Mouse (Mus musculus): ENCODE data around the gene Tmed1. TPM values are rescaled to one million over a fixed set of nuclear protein-coding genes. Genes with fewer than 3 reads are reported as not detected.
A peak's percentile ranks its signal among the peaks of the same experiment; 100 is the strongest.
"Not testable (repeated sequence)": the region's sequence is repeated elsewhere in the genome, so short reads cannot be mapped to it uniquely, and the experiment has no call there.

Gene Tmed1
- polyA plus RNA-seq, 1 experiment from 2014 or later, result 85.8 TPM

DNA sequence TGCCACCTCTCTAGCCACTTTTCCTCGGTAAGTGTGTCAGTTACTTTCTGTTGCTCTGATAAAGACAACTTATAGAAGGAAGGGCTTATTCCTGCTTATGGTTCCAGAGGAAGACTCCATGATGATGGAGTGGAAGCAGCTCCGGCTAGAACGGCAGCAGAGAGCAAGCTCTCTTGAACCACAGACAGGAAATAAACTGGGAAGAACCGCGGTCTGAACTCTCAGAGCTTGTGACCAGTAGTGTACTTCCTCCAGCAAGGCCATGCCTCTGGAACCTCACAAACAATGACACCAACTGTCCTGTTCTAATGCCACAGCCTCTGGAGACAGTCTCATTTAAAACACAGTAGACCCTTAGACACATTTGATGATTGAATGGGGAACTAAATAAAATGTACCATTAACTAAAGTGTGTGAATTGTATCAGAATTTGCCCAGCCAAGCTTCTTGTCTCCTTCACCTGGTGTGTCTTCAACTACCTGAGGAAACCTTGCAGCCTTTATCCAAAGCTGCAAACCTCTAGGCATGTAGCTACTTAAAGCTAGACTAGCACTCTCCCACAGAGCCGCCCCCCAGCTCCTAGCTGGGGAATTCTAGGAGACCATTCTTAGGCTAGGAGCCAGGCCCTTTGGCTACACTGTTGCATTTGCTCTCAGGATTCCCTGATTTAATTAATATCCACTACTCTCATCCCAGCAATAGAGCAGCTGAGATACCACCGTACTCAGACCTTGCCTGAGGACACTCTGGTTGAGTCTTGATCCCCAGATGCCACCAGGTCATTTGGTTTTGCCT lies 15.3 kb upstream of the Tmed1 start:
- Histone ChIP-seq H3K27ac (0 out of 2 replicates have a peak overlapping the region, but pooled peaks have one; percentile 11), H3K36me3 (no peaks in the 10 kb centered on the region), H3K4me1 (no peaks in the 10 kb centered on the region), H3K9ac (no peak overlapping the region), H3K9me3 (no peaks in the 10 kb centered on the region), H3K4me3 (replicated peaks) (no peak overlapping the region), H3K4me2 (no peak overlapping the region), H3K27me3 (replicated peaks) (no peaks in the 10 kb centered on the region)
- ATAC-seq (ENCODE audit: insufficient read depth, low FRiP score, low read depth), result no peak
- WGBS, result 80% methylated on average over 7 of the region's 7 CpGs

DNA sequence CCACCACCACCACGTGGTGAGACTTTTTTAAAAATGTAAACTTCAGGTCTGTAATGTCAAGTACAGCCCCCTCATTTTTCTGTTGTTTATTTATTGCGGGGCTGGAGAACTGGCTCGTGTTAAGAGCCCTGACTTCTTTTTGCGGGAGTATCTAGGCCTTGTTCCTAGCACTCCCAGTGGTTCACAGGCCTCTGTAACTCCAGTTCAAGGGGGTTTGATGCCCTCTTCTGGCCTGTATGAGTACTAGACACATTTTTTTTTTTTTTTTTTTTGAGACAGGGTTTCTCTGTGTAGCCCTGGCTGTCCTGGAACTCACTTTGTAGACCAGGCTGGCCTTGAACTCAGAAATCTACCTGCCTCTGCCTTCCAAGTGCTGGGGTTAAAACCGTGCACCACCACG lies 8.6 kb upstream of the Tmed1 start:
- H3K27ac ChIP-seq; H3K9me3 ChIP-seq; ATAC-seq (ENCODE audit: insufficient read depth, low FRiP score, low read depth); H3K27me3 ChIP-seq (replicated peaks); H3K4me3 ChIP-seq (replicated peaks); H3K4me2 ChIP-seq; H3K9ac ChIP-seq; H3K36me3 ChIP-seq; H3K4me1 ChIP-seq: not testable (repeated sequence)
- 78% methylated on average over 6 of the region's 6 CpGs for WGBS

- Histone ChIP-seq H3K4me1 (peaks cover 4% of the 10 kb centered on the region; the same call in 1 of the 2 replicates), H3K9ac (no peak overlapping the region), H3K36me3 (no peaks in the 10 kb centered on the region), H3K27ac (no peak overlapping the region), H3K9me3 (no peaks in the 10 kb centered on the region), H3K4me2 (no peak overlapping the region), H3K27me3 (replicated peaks) (no peaks in the 10 kb centered on the region), H3K4me3 (replicated peaks) (no peak overlapping the region)
- 69% methylated on average over 6 of the region's 6 CpGs for WGBS
- no peak for ATAC-seq (ENCODE audit: insufficient read depth, low FRiP score, low read depth)
Observed at GRCm38 (mm10) chr9:21517947-21518495, 8.0 kb upstream of the Tmed1 start.

GRCm38 (mm10) chr9:21513466-21513865 lies 3.4 kb upstream of the Tmed1 start:
- Histone ChIP-seq H3K36me3 (no peaks in the 10 kb centered on the region), H3K27ac (no peak overlapping the region), H3K27me3 (replicated peaks) (no peaks in the 10 kb centered on the region), H3K4me3 (replicated peaks) (no peak overlapping the region), H3K4me2 (no peak overlapping the region), H3K9me3 (no peaks in the 10 kb centered on the region), H3K9ac (no peak overlapping the region), H3K4me1 (peaks cover 15% of the 10 kb centered on the region)
- WGBS, result 96% methylated on average over 4 of the region's 4 CpGs
- no peak for ATAC-seq (ENCODE audit: insufficient read depth, low FRiP score, low read depth)

DNA sequence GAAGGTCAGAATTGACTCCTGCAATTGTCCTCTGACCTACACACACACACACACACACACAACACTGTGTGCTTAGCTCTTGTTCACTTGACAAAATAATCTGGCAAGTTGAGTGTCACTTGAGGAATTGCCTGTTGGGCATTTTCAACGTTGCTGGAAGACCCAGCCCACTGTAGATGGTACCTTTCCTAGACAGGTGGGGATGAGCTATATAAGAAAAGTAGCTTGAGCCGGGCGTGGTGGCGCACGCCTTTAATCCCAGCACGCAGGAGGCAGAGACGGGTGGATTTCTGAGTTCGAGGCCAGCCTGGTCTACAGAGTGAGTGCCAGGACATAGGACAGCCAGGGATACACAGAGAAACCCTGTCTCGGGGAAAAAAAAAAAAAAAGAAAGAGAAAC lies 1.0 kb upstream of the Tmed1 start:
- no peak for ATAC-seq (ENCODE audit: insufficient read depth, low FRiP score, low read depth)
- Histone ChIP-seq H3K27ac (peak overlapping the region; percentile 97), H3K4me3 (replicated peaks) (peak overlapping the region; percentile 90), H3K4me1 (peaks cover 11% of the 10 kb centered on the region), H3K9me3 (no peaks in the 10 kb centered on the region), H3K36me3 (peaks cover 22% of the 10 kb centered on the region), H3K4me2 (peak overlapping the region; percentile 74), H3K27me3 (replicated peaks) (no peaks in the 10 kb centered on the region), H3K9ac (no peak overlapping the region)
- WGBS, result 78% methylated on average over 9 of the region's 9 CpGs

DNA sequence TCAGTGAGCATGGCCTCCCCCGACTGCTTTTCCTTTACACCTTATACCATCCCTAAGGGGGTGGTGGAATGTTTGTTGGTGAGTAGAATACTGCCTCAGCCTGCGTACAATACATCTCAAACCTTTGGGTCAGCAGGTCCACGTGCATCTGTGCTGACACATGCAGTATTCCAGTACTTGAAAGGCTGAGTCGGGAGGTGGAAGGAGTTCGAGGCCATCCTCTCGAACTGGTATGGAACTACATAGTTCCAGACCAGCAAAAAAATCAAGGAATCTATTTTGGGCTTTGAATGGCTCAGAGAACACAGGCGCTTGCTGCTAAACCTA lies 600 bp upstream of the Tmed1 start:
- peaks cover 26% of the 10 kb centered on the region for H3K36me3 ChIP-seq
- H3K9me3 ChIP-seq, result no peaks in the 10 kb centered on the region
- WGBS, result 2% methylated on average over 7 of the region's 7 CpGs
- H3K4me3 ChIP-seq (replicated peaks), result peak overlapping the region; percentile 90
- H3K9ac ChIP-seq, result peak overlapping the region; percentile 37; the same call in 1 of the 2 replicates
- ATAC-seq (ENCODE audit: insufficient read depth, low FRiP score, low read depth), result no peak
- peak overlapping the region; percentile 97 for H3K27ac ChIP-seq
- H3K4me2 ChIP-seq, result peak overlapping the region; percentile 74
- H3K4me1 ChIP-seq, result peaks cover 11% of the 10 kb centered on the region
- H3K27me3 ChIP-seq (replicated peaks), result no peaks in the 10 kb centered on the region

GRCm38 (mm10) chr9:21508871-21509404 lies 1.1 kb downstream of the Tmed1 start:
- Histone ChIP-seq H3K4me1 (peaks cover 11% of the 10 kb centered on the region), H3K4me2 (peak overlapping the region; percentile 74), H3K4me3 (replicated peaks) (peak overlapping the region; percentile 90), H3K36me3 (peaks cover 39% of the 10 kb centered on the region), H3K9ac (0 out of 2 replicates have a peak overlapping the region, but pooled peaks have one; percentile 69), H3K27me3 (replicated peaks) (no peaks in the 10 kb centered on the region), H3K27ac (no peak overlapping the region), H3K9me3 (no peaks in the 10 kb centered on the region)
- WGBS, result 79% methylated on average over 7 of the region's 7 CpGs
- no peak for ATAC-seq (ENCODE audit: insufficient read depth, low FRiP score, low read depth)

DNA sequence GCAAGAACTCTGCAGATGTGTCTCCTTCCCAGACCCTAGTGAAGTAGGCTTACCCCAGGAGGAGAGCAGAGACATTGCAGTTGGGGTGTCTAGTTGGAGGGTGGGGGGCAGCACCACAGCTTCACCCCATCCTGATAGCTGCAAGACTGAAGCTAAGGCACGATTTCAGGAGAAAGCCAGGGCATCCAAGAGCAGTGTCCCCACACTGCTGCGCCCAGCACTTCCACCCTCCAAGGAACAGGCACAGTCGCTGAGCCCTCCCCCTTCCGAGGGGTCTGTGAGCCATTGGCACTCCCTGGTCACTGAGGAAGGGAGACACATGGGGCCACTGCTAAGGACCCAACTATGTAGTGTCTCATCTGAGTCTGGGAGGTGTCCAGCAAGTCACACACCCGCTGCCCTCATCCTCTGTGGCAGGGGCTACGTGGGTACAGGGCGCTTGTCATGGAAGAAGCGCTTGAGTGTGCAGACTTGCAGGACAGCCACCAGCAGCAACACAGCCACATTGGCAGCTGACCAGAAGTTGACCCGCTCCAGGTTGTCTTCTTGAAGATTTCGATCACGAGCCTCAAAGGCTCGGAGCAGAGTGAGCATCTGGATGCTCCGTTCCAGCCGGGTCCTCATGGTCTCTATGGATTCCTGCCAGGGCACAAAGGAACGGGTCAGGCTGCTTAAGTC lies 2.2 kb downstream of the Tmed1 start:
- WGBS, result 90% methylated on average over 15 of the region's 15 CpGs
- Histone ChIP-seq H3K36me3 (peaks cover 39% of the 10 kb centered on the region), H3K9ac (no peak overlapping the region), H3K4me3 (replicated peaks) (no peak overlapping the region), H3K9me3 (no peaks in the 10 kb centered on the region), H3K4me1 (peaks cover 11% of the 10 kb centered on the region), H3K4me2 (no peak overlapping the region), H3K27me3 (replicated peaks) (no peaks in the 10 kb centered on the region), H3K27ac (no peak overlapping the region)
- no peak for ATAC-seq (ENCODE audit: insufficient read depth, low FRiP score, low read depth)

DNA sequence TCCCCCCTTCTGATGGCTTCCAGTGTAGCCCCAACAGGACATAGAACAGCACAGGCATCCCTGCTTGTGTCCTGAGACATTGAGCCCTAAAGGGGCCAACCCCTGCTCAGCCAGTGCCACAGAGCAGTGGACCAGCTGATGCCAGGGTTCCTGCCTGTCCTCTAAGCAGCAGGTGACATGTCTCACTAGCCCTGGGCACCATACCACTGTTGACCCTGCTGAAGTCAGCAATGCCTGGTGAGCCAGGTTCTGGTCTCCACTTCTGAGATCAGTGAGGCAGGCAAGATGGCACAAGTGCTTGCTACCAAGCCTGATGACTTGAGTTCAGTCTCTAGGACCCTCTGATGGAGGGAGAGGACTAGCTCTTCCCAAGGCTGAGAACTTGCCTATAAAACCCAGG lies 4.3 kb downstream of the Tmed1 start:
- Histone ChIP-seq H3K4me1 (peaks cover 8% of the 10 kb centered on the region), H3K9me3 (no peaks in the 10 kb centered on the region), H3K27me3 (replicated peaks) (no peaks in the 10 kb centered on the region), H3K4me3 (replicated peaks) (no peak overlapping the region), H3K4me2 (no peak overlapping the region), H3K27ac (no peak overlapping the region), H3K9ac (no peak overlapping the region), H3K36me3 (peaks cover 41% of the 10 kb centered on the region)
- no peak for ATAC-seq (ENCODE audit: insufficient read depth, low FRiP score, low read depth)

DNA sequence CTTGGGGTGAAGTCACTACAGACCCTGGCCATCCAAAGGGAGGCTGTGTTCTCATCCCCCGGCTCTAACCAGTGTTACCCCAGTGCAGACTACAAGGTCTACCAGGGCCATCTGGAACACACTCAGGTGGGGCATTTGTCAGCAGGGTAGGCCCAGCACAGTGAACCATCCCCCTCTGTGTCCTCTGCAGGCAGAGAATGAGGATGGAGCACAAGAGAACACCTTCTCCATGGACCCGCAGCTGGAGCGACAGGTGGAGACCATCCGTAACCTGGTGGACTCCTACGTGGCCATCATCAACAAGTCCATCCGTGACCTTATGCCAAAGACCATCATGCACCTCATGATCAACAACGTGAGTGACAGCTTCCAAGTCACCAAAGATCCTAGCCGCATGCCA lies 6.7 kb downstream of the Tmed1 start:
- 91% methylated on average over 8 of the region's 8 CpGs for WGBS
- no peak overlapping the region for H3K27ac ChIP-seq
- H3K9ac ChIP-seq, result no peak overlapping the region
- H3K4me3 ChIP-seq (replicated peaks), result no peak overlapping the region
- no peaks in the 10 kb centered on the region for H3K9me3 ChIP-seq
- H3K27me3 ChIP-seq (replicated peaks), result no peaks in the 10 kb centered on the region
- H3K4me1 ChIP-seq, result no peaks in the 10 kb centered on the region
- peaks cover 54% of the 10 kb centered on the region for H3K36me3 ChIP-seq
- no peak overlapping the region for H3K4me2 ChIP-seq
- ATAC-seq (ENCODE audit: insufficient read depth, low FRiP score, low read depth), result no peak

DNA sequence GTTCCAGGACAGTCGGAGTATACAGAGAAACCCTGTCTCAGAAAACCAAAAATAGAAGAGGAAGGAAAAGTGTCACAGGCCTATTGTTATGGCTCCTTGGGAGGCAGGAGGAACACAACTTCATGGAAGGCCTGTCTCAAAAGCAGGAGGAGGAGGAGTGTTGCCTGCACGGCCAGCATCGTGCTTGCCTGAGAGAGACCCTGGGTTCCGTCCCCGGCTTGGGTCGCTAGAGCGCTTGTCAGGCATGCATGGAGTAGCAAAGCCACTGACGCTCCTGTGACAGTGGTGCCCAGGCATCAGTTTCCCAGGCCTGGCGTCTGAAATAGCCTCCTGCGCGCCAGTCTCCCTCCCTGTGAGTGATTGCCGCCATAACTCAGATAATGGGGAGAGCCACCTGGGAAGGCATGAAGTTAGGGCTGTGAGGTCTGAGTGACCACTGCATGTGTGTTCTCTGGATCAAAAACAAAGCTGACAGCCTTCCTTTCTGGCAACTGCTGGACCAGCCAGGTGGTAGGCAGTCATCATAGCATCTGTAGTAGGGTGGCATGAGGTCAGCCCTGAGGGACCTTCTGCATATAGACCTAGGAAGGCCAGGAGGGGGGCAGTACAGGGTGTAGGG lies 11.7 kb downstream of the Tmed1 start:
- Histone ChIP-seq H3K27ac (no peak overlapping the region), H3K36me3 (peaks cover 29% of the 10 kb centered on the region), H3K4me3 (replicated peaks) (no peak overlapping the region), H3K9ac (no peak overlapping the region), H3K4me1 (no peaks in the 10 kb centered on the region), H3K27me3 (replicated peaks) (no peaks in the 10 kb centered on the region), H3K4me2 (no peak overlapping the region), H3K9me3 (no peaks in the 10 kb centered on the region)
- no peak for ATAC-seq (ENCODE audit: insufficient read depth, low FRiP score, low read depth)
- 90% methylated on average over 12 of the region's 12 CpGs for WGBS

- 94% methylated on average over 2 of the region's 2 CpGs for WGBS
- Histone ChIP-seq H3K4me1 (no peaks in the 10 kb centered on the region), H3K9me3 (no peaks in the 10 kb centered on the region), H3K4me2 (no peak overlapping the region), H3K9ac (no peak overlapping the region), H3K4me3 (replicated peaks) (no peak overlapping the region), H3K27ac (no peak overlapping the region), H3K27me3 (replicated peaks) (no peaks in the 10 kb centered on the region), H3K36me3 (peaks cover 29% of the 10 kb centered on the region)
- ATAC-seq (ENCODE audit: insufficient read depth, low FRiP score, low read depth), result no peak
Observed at GRCm38 (mm10) chr9:21497664-21498063, 12.4 kb downstream of the Tmed1 start.
